Comparison of ENCODE assay signal across 10 mouse cellular contexts in genomic region chr16:90176472-90176871, GRCm38 (mm10). TPM values are rescaled to one million over a fixed set of nuclear protein-coding genes. Genes with fewer than 3 reads are reported as not detected.
DNase-seq lines count a peak whose midpoint lies in the region; ATAC-seq lines count a peak whose summit lies in the region.
"Had no signal": no experiment of that assay in that cellular context is flagged by ENCODE, and none has a peak within 500 bp of the region (broad histone marks: within the 10 kb centered on the region; RNA-seq: fewer than 3 reads in every experiment).

No protein-coding gene starts in this region.

- WGBS in midbrain, embryonic 10.5 days: 43% methylated on average over 10 of the region's 10 CpGs

- DNase-seq in frontal cortex, postnatal 25 days (ENCODE audit: low spot score in 2 of 2): no peak
- peak; percentile 45 for DNase-seq in ES-CJ7 (ENCODE audit: low read depth, low spot score)
- DNase-seq in frontal cortex, postnatal 10 days (ENCODE audit: low spot score in 2 of 2): peak; percentile 40 to 61
- DNase-seq in midbrain, embryonic 10.5 days (ENCODE audit: low spot score): peak; percentile 45
- DNase-seq in adrenal gland, postnatal 10 days: no peak
- DNase-seq in adrenal gland, postnatal 36 days: no peak
- DNase-seq: adrenal gland, adult 2 months; kidney, adult 11 months had no signal

- H3K36me3 ChIP-seq in midbrain, embryonic 10.5 days: no peaks in the 10 kb centered on the region

- ATAC-seq in frontal cortex, adult (ENCODE audit: low TSS enrichment): peak; percentile 94
- no peak for ATAC-seq in erythroblast, adult 5-6 weeks (replicated peaks; ENCODE audit: low FRiP score, poor library complexity, severe bottlenecking)

- no peak overlapping the region for H3K4me3 ChIP-seq in midbrain, embryonic 10.5 days

- H3K27ac ChIP-seq in midbrain, embryonic 10.5 days (replicated peaks): no peak overlapping the region

- H3K27me3 ChIP-seq in midbrain, embryonic 10.5 days (ENCODE audit: low read depth, poor library complexity, severe bottlenecking): peaks cover 32% of the 10 kb centered on the region

- peaks cover 20% of the 10 kb centered on the region for H3K4me1 ChIP-seq in midbrain, embryonic 10.5 days

- H3K9me3 ChIP-seq in midbrain, embryonic 10.5 days (replicated peaks): no peaks in the 10 kb centered on the region

RNA-seq across cellular contexts. Expression of gene Tiam1, which starts 32.9 kb away (rescaled TPM):
- polyA plus RNA-seq in midbrain, embryonic 10.5 days (2016; fragmentation: Nextera tagmentation; extraction: Ambion mirVana): 13.8 and 13.9 TPM in 2 replicates
- 10 to 100 TPM; 47.3 to 50.3 TPM for total RNA-seq in adrenal gland, postnatal 10 days (2021)
- total RNA-seq in erythroblast, adult 5-6 weeks (2015; ENCODE audit: low replicate concordance): 29.0 and 29.7 TPM in 2 replicates
- total RNA-seq in erythroblast, adult 5-6 weeks (2017; ENCODE audit: low replicate concordance): 14.4 and 15.7 TPM in 2 replicates
- total RNA-seq in adrenal gland, postnatal 36 days (2021): 10 to 100 TPM; 80.7 to 96.3 TPM

RNA-seq across cellular contexts. Expression of gene Sod1, which starts 44.1 kb away (rescaled TPM):
- polyA plus RNA-seq in midbrain, embryonic 10.5 days (2016; fragmentation: Nextera tagmentation; extraction: Ambion mirVana): 1,095 and 1,127 TPM in 2 replicates
- total RNA-seq in adrenal gland, postnatal 10 days (2021): 1,000 to 10,000 TPM; 1,099 to 1,142 TPM
- 182 and 255 TPM in 2 replicates for total RNA-seq in erythroblast, adult 5-6 weeks (2015; ENCODE audit: low replicate concordance)
- 152 and 196 TPM in 2 replicates for total RNA-seq in erythroblast, adult 5-6 weeks (2017; ENCODE audit: low replicate concordance)
- total RNA-seq in adrenal gland, postnatal 36 days (2021): 1,000 to 10,000 TPM; 1,234 to 1,554 TPM

Comparison
In these comparisons a context has a peak if more than half of its experiments do, and no peak if none do; other contexts are left out.
1. DNase-seq: peak in ES-CJ7 (single experiment), frontal cortex, postnatal 10 days (2 of 2) and midbrain, embryonic 10.5 days (single experiment); none in frontal cortex, postnatal 25 days (0 of 2), adrenal gland, postnatal 10 days (single experiment) and adrenal gland, postnatal 36 days (0 of 2).
2. RNA of gene Sod1, which starts 44.1 kb away (total RNA-seq): 1,234 to 1,554 TPM in adrenal gland, postnatal 36 days and 1,099 to 1,142 TPM in adrenal gland, postnatal 10 days; 152 to 255 TPM in erythroblast, adult 5-6 weeks; every median in the first group is over 4 times any median in the second.